Comparison of ENCODE assay signal across 8 mouse cellular contexts in genomic region chr8:69749544-69750454, GRCm38 (mm10). TPM values are rescaled to one million over a fixed set of nuclear protein-coding genes. Genes with fewer than 3 reads are reported as not detected.
DNase-seq lines count a peak whose midpoint lies in the region; ATAC-seq and TF ChIP-seq lines count a peak whose summit lies in the region.

Gene Zfp963 (minus strand): TSS chr8:69749970.

- H3K9ac ChIP-seq in CH12.LX (ENCODE audit: insufficient read depth, low read depth) = peak within 1 kb of the TSS; percentile 55
- peak within 1 kb of the TSS; percentile 90 for H3K9ac ChIP-seq in forebrain, embryonic 11.5 days (ENCODE audit: low read length)
- peak within 1 kb of the TSS; percentile 99 for H3K9ac ChIP-seq in heart, embryonic 16.5 days (ENCODE audit: low read length)
- H3K9ac ChIP-seq in liver, embryonic 15.5 days = peak within 1 kb of the TSS; percentile 96
- peak within 1 kb of the TSS; percentile 86 for H3K9ac ChIP-seq in neural tube, embryonic 12.5 days

- dilution Hi-C loops in CH12.LX (cut with MboI; ENCODE audit: extremely low pct_ligation_motif_present, extremely low pct_unique_long_range_greater_than_20kb, low sequenced_read_pairs) = no loop called here

- H3K36me3 ChIP-seq in CH12.LX (replicated peaks in 1 of 2; ENCODE audit: control insufficient read depth in 1 of 2, insufficient read depth in 1 of 2, low read length in 1 of 2) = peaks cover 0 to 20% of the 10 kb centered on the region in 2 experiments
- no peaks in the 10 kb centered on the region for H3K36me3 ChIP-seq in forebrain, embryonic 11.5 days (ENCODE audit: control insufficient read depth, insufficient read depth, low read length)
- H3K36me3 ChIP-seq in heart, embryonic 16.5 days (ENCODE audit: control insufficient read depth, insufficient read depth) = 0 out of 2 replicates have a peak, but pooled peaks cover 4% of the 10 kb centered on the region
- H3K36me3 ChIP-seq in liver, embryonic 15.5 days (replicated peaks) = no peaks in the 10 kb centered on the region
- H3K36me3 ChIP-seq in neural tube, embryonic 12.5 days = peaks cover 4% of the 10 kb centered on the region; the same call in 1 of the 2 replicates

- H3K27me3 ChIP-seq in CH12.LX (replicated peaks) = no peaks in the 10 kb centered on the region
- no peaks in the 10 kb centered on the region for H3K27me3 ChIP-seq in forebrain, embryonic 11.5 days (ENCODE audit: control insufficient read depth, insufficient read depth, low read length)
- no peaks in the 10 kb centered on the region for H3K27me3 ChIP-seq in heart, embryonic 16.5 days (ENCODE audit: control insufficient read depth, insufficient read depth, low read length)
- no peaks in the 10 kb centered on the region for H3K27me3 ChIP-seq in liver, embryonic 15.5 days
- H3K27me3 ChIP-seq in neural tube, embryonic 12.5 days (replicated peaks) = no peaks in the 10 kb centered on the region

- ATAC-seq in forebrain, embryonic 11.5 days (replicated peaks; ENCODE audit: low FRiP score) = peak; percentile 98
- ATAC-seq in heart, embryonic 16.5 days (replicated peaks; ENCODE audit: extremely low read depth, insufficient read depth, low FRiP score) = peak; percentile 99
- ATAC-seq in liver, embryonic 15.5 days (ENCODE audit: insufficient read depth) = peak; percentile 98
- peak; percentile 98 for ATAC-seq in neural tube, embryonic 12.5 days (ENCODE audit: low FRiP score, low read depth)

- peak within 1 kb of the TSS; percentile 68 to 86 (median 76) for H3K4me3 ChIP-seq in CH12.LX (replicated peaks in 1 of 3; ENCODE audit: low read depth in 2 of 3, low read length in 2 of 3, poor library complexity in 1 of 3)
- H3K4me3 ChIP-seq in forebrain, embryonic 11.5 days (ENCODE audit: low read depth, low read length) = peak within 1 kb of the TSS; percentile 68
- peak within 1 kb of the TSS; percentile 89 for H3K4me3 ChIP-seq in heart, embryonic 16.5 days (ENCODE audit: low read length)
- peak within 1 kb of the TSS; percentile 88 for H3K4me3 ChIP-seq in liver, embryonic 15.5 days (replicated peaks)
- peak within 1 kb of the TSS; percentile 66 for H3K4me3 ChIP-seq in neural tube, embryonic 12.5 days

- TF ChIP-seq EP300 in CH12.LX (IDR thresholded peaks at IDR 0.05; ENCODE audit: low read length) = no peak

- peak; percentile 92 for DNase-seq in CH12.LX (ENCODE audit: extremely low read depth)
- peak; percentile 87 for DNase-seq in c-Kit-positive CD71-positive TER-119-negative erythroid progenitor cells, embryonic 14.5 days (ENCODE audit: low read depth)
- peak; percentile 96 for DNase-seq in forebrain, embryonic 11.5 days (ENCODE audit: low spot score)
- peak; percentile 96 to 98 for DNase-seq in kidney, postnatal 36 days
- peak; percentile 96 for DNase-seq in telencephalon, adult 2 months (ENCODE audit: low read depth, low spot score)

- no peaks in the 10 kb centered on the region for H3K9me3 ChIP-seq in CH12.LX (replicated peaks; ENCODE audit: low read length)
- no peaks in the 10 kb centered on the region for H3K9me3 ChIP-seq in forebrain, embryonic 11.5 days (ENCODE audit: control insufficient read depth, low read length)
- no peaks in the 10 kb centered on the region for H3K9me3 ChIP-seq in heart, embryonic 16.5 days (replicated peaks; ENCODE audit: control insufficient read depth, low read length)
- no peaks in the 10 kb centered on the region for H3K9me3 ChIP-seq in liver, embryonic 15.5 days (replicated peaks)
- no peaks in the 10 kb centered on the region for H3K9me3 ChIP-seq in neural tube, embryonic 12.5 days

- H3K27ac ChIP-seq in CH12.LX (ENCODE audit: insufficient read depth, low read depth) = peak within 1 kb of the TSS; percentile 92
- H3K27ac ChIP-seq in forebrain, embryonic 11.5 days (ENCODE audit: low read depth, low read length) = peak within 1 kb of the TSS; percentile 96
- H3K27ac ChIP-seq in heart, embryonic 16.5 days (ENCODE audit: low read length) = peak within 1 kb of the TSS; percentile 100
- peak within 1 kb of the TSS; percentile 100 for H3K27ac ChIP-seq in liver, embryonic 15.5 days (replicated peaks)
- H3K27ac ChIP-seq in neural tube, embryonic 12.5 days = peak within 1 kb of the TSS; percentile 95

- WGBS in forebrain, embryonic 11.5 days = 3% methylated on average over 48 of the region's 48 CpGs
- 3% methylated on average over 48 of the region's 48 CpGs for WGBS in heart, embryonic 16.5 days
- WGBS in liver, embryonic 15.5 days (ENCODE audit: insufficient replicate concordance) = 4% methylated on average over 48 of the region's 48 CpGs
- WGBS in neural tube, embryonic 12.5 days = 3% methylated on average over 48 of the region's 48 CpGs

- H3K4me1 ChIP-seq in CH12.LX (ENCODE audit: control insufficient read depth in 1 of 2, insufficient read depth in 2 of 2) = peaks cover 0 to 17% of the 10 kb centered on the region in 2 experiments; a peak in 2 of 4 replicates
- 0 out of 2 replicates have a peak, but pooled peaks cover 2% of the 10 kb centered on the region for H3K4me1 ChIP-seq in forebrain, embryonic 11.5 days (replicated peaks; ENCODE audit: control insufficient read depth, insufficient read depth, low read length)
- peaks cover 8% of the 10 kb centered on the region for H3K4me1 ChIP-seq in heart, embryonic 16.5 days (ENCODE audit: control insufficient read depth, insufficient read depth, low read length)
- peaks cover 50% of the 10 kb centered on the region for H3K4me1 ChIP-seq in liver, embryonic 15.5 days (replicated peaks)
- peaks cover 8% of the 10 kb centered on the region for H3K4me1 ChIP-seq in neural tube, embryonic 12.5 days

- in situ Hi-C loops in CH12.LX (cut with MboI; ENCODE audit: low pct_ligation_motif_present, low pct_unique_long_range_greater_than_20kb, low sequenced_read_pairs) = no loop called here

- H3K4me2 ChIP-seq in CH12.LX (ENCODE audit: insufficient read depth, low read depth, poor library complexity, severe bottlenecking) = peak within 1 kb of the TSS; percentile 29
- peak within 1 kb of the TSS; percentile 49 for H3K4me2 ChIP-seq in forebrain, embryonic 11.5 days (ENCODE audit: low read depth, low read length, severe bottlenecking)
- H3K4me2 ChIP-seq in heart, embryonic 16.5 days (ENCODE audit: low read depth, low read length) = peak within 1 kb of the TSS; percentile 66
- peak within 1 kb of the TSS; percentile 74 for H3K4me2 ChIP-seq in liver, embryonic 15.5 days
- peak within 1 kb of the TSS; percentile 62 for H3K4me2 ChIP-seq in neural tube, embryonic 12.5 days (replicated peaks)

- TF ChIP-seq CTCF in CH12.LX (conservative IDR thresholded peaks at IDR 0.05 in 1 of 2, IDR thresholded peaks at IDR 0.05 in 1 of 2; ENCODE audit: low read depth in 2 of 2, low read length in 2 of 2) = no peak

- no peak for TF ChIP-seq RAD21 in CH12.LX (IDR thresholded peaks at IDR 0.05; ENCODE audit: low read depth, low read length)

- TF ChIP-seq POLR2A in CH12.LX (IDR thresholded peaks at IDR 0.05; ENCODE audit: low read depth, low read length) = peak; percentile 96

- H3K79me2 ChIP-seq in CH12.LX (replicated peaks; ENCODE audit: control insufficient read depth, extremely low read depth, insufficient read depth, poor library complexity, severe bottlenecking) = no peaks in the 10 kb centered on the region; the same call in 1 of the 2 replicates

TF ChIP-seq in CH12.LX, 34 proteins besides CTCF, POLR2A, EP300 and RAD21 (continues in another document):
- TF ChIP-seq MXI1 (IDR thresholded peaks at IDR 0.05; ENCODE audit: low read depth, low read length) (peak; percentile 85), MAX (IDR thresholded peaks at IDR 0.05; ENCODE audit: low read length) (peak; percentile 72), CHD2 (IDR thresholded peaks at IDR 0.05; ENCODE audit: low read length) (no peak; the same call in 1 of the 2 replicates), ETS1 (conservative IDR thresholded peaks at IDR 0.05; ENCODE audit: low read depth, low read length) (no peak), MEF2A (IDR thresholded peaks at IDR 0.05; ENCODE audit: borderline replicate concordance, low read depth, low read length) (peak; percentile 61), UBTF (IDR thresholded peaks at IDR 0.05; ENCODE audit: low read depth, low read length) (no peak), BHLHE40 (IDR thresholded peaks at IDR 0.05; ENCODE audit: low read depth, low read length) (0 out of 2 replicates have a peak, but pooled peaks have one; percentile 4), KAT2A (IDR thresholded peaks at IDR 0.05; ENCODE audit: insufficient replicate concordance, low read length) (0 out of 2 replicates have a peak, but pooled peaks have one; percentile 53), USF1 (IDR thresholded peaks at IDR 0.05; ENCODE audit: low read depth, low read length) (no peak), MYC (IDR thresholded peaks at IDR 0.05; ENCODE audit: low read depth, low read length) (peak; percentile 43; the same call in 1 of the 2 replicates), HCFC1 (IDR thresholded peaks at IDR 0.05; ENCODE audit: low read depth, low read length) (peak; percentile 68), ZNF384 (IDR thresholded peaks at IDR 0.05; ENCODE audit: low read depth, low read length) (no peak), SMC3 (IDR thresholded peaks at IDR 0.05; ENCODE audit: low read depth, low read length) (no peak), JUND (conservative IDR thresholded peaks at IDR 0.05; ENCODE audit: low read depth, low read length) (peak; percentile 28; the same call in 1 of the 2 replicates), MAZ (IDR thresholded peaks at IDR 0.05; ENCODE audit: low read depth, low read length) (peak; percentile 42; the same call in 1 of the 2 replicates), TBP (conservative IDR thresholded peaks at IDR 0.05; ENCODE audit: low read depth, low read length) (peak; percentile 68), ZKSCAN1 (IDR thresholded peaks at IDR 0.05; ENCODE audit: borderline replicate concordance, low read depth, low read length) (no peak), MAFK (IDR thresholded peaks at IDR 0.05; ENCODE audit: insufficient replicate concordance, low read length) (peak; percentile 84; the same call in 1 of the 2 replicates), RCOR1 (conservative IDR thresholded peaks at IDR 0.05; ENCODE audit: low read depth, low read length) (0 out of 2 replicates have a peak, but pooled peaks have one; percentile 20), NELFE (IDR thresholded peaks at IDR 0.05; ENCODE audit: low read depth, low read length) (peak; percentile 97), TCF12 (IDR thresholded peaks at IDR 0.05; ENCODE audit: low read depth, low read length) (peak; percentile 59), POLR2AphosphoS2 (IDR thresholded peaks at IDR 0.05; ENCODE audit: low read depth, low read length) (peak; percentile 94)

RNA-seq across cellular contexts. Expression of gene Zfp963, which starts in this region (rescaled TPM):
- total RNA-seq in CH12.LX (2012; rRNA removed) (1.9 and 2.2 TPM in 2 replicates), CH12.LX (2014; rRNA removed) (4.8 and 6.0 TPM in 2 replicates)
- 4.7 and 5.5 TPM in 2 replicates for polyA plus RNA-seq in CH12.LX (2012; ENCODE audit: insufficient read length, low read depth)
- 5.8 and 8.2 TPM in 2 replicates for polyA plus RNA-seq in forebrain, embryonic 11.5 days (2014; fragmentation: Nextera tagmentation; extraction: Ambion mirVana)
- polyA plus RNA-seq in heart, embryonic 16.5 days (2015; fragmentation: Nextera tagmentation; extraction: Ambion mirVana) = 3.9 and 5.1 TPM in 2 replicates
- 2.0 and 2.2 TPM in 2 replicates for polyA plus RNA-seq in liver, embryonic 15.5 days (2015; fragmentation: Nextera tagmentation; extraction: Ambion mirVana)
- polyA plus RNA-seq in neural tube, embryonic 12.5 days (2016; fragmentation: Nextera tagmentation; extraction: Ambion mirVana) = 6.7 and 7.5 TPM in 2 replicates

Comparison
In these comparisons a context has a peak if more than half of its experiments do, and no peak if none do; other contexts are left out.
1. Peak in every context shown above with its lines: DNase-seq, ATAC-seq, H3K4me3 ChIP-seq and H3K27ac ChIP-seq.